Mouse (Mus musculus) heart, adult 2 months (tissue): ENCODE results near the gene Dbi.

ENCODE experiments used
- CTCF ChIP-seq: fragments of 200-600 bp; IDR thresholded peaks from 2 replicates; pipeline ENCODE4 v1.8.1; 2022; ENCODE audit warnings: antibody characterized with exemption, mild to moderate bottlenecking, moderate library complexity
- EP300 ChIP-seq: fragments of 200-500 bp; IDR thresholded peaks from 2 replicates; pipeline ENCODE4 v1.6.1; 2011; ENCODE audit warnings: low read depth, low read length, control low read depth; ENCODE audit not compliant: insufficient read depth
- POLR2A ChIP-seq: fragments of 200-500 bp; IDR thresholded peaks from 2 replicates; pipeline ENCODE4 v1.6.1; 2011; ENCODE audit warnings: mild to moderate bottlenecking, low read depth, low read length, control low read depth; ENCODE audit not compliant: insufficient read depth

- TF ChIP-seq EP300 (no peak), CTCF (no peak), POLR2A (no peak)
These were observed 47.1 kb upstream of the Dbi start for GRCm38 (mm10) chr1:120168016-120168415.
